Mouse (Mus musculus): ENCODE data around the gene Kcnk13.

DNA sequence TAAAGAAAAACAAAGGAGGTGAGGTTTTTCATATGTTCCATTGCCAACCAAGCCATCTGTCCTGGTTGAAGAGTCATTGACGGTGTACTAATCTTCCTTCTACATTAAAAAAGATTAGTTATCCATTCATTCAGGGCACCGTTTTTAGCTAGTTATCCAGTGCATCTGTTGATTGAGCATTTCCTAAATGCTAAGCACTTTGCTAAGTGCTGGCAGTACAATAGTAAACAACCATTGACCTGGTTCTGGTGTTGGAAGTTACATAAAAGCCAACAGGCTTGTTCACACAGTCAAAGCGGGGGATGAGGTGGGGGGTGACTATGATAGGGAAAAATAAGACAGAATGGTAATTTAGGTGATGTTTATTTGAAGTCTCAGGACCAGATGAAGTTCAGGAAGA lies 44.7 kb upstream of the Kcnk13 start:
- TF ChIP-seq CTCF (IDR thresholded peaks at IDR 0.05; ENCODE audit: borderline replicate concordance, extremely low read depth, insufficient read depth, insufficient read length) (no peak), POLR2A (IDR thresholded peaks at IDR 0.05; ENCODE audit: borderline replicate concordance, extremely low read depth, insufficient read depth, insufficient read length, poor library complexity, severe bottlenecking) (no peak)
